Mouse (Mus musculus) A20 (cell line): ENCODE results near the gene Usp29.
"Not testable (repeated sequence)": the region's sequence is repeated elsewhere in the genome, so short reads cannot be mapped to it uniquely, and the experiment has no call there.

Experiments
- DNase-seq: peaks from one replicate; pipeline ENCODE4 v3.0.0-alpha.2; 2011; ENCODE audit warnings: low read depth, low spot score

The Usp29 gene

GRCm38 (mm10) chr7:6874448-6874847 lies 144.1 kb downstream of the Usp29 start:
- no peak for DNase-seq

- no peak for DNase-seq
Observed at GRCm38 (mm10) chr7:6878202-6878601, 147.8 kb downstream of the Usp29 start.

GRCm38 (mm10) chr7:6878849-6879248 lies 148.5 kb downstream of the Usp29 start:
- not testable (repeated sequence) for DNase-seq

- DNase-seq: no peak
Observed at GRCm38 (mm10) chr7:6879512-6880164, 149.3 kb downstream of the Usp29 start.

GRCm38 (mm10) chr7:6880918-6881317 lies 150.5 kb downstream of the Usp29 start:
- DNase-seq: not testable (repeated sequence)

GRCm38 (mm10) chr7:6881473-6882046 lies 151.2 kb downstream of the Usp29 start:
- DNase-seq: no peak

- DNase-seq: no peak
Observed at GRCm38 (mm10) chr7:6883376-6884147, 153.2 kb downstream of the Usp29 start.

- DNase-seq: no peak
Observed at GRCm38 (mm10) chr7:6885416-6885815, 155.0 kb downstream of the Usp29 start.

- DNase-seq: no peak
Observed at GRCm38 (mm10) chr7:6886896-6887295, 156.5 kb downstream of the Usp29 start.

- DNase-seq: no peak
Observed at GRCm38 (mm10) chr7:6889871-6890270, 159.5 kb downstream of the Usp29 start.

GRCm38 (mm10) chr7:6891206-6891605 lies 160.8 kb downstream of the Usp29 start:
- no peak for DNase-seq

- not testable (repeated sequence) for DNase-seq
Observed at GRCm38 (mm10) chr7:6897021-6897420, 166.6 kb downstream of the Usp29 start.

GRCm38 (mm10) chr7:6900672-6901071 lies 170.3 kb downstream of the Usp29 start:
- DNase-seq: no peak

GRCm38 (mm10) chr7:6903489-6903888 lies 173.1 kb downstream of the Usp29 start:
- no peak for DNase-seq

GRCm38 (mm10) chr7:6910527-6910926 lies 180.1 kb downstream of the Usp29 start:
- DNase-seq: no peak

GRCm38 (mm10) chr7:6911731-6912130 lies 181.4 kb downstream of the Usp29 start:
- no peak for DNase-seq

- no peak for DNase-seq
Observed at GRCm38 (mm10) chr7:6913439-6914380, 183.3 kb downstream of the Usp29 start.

GRCm38 (mm10) chr7:6917126-6917525 lies 186.7 kb downstream of the Usp29 start:
- no peak for DNase-seq

- DNase-seq: no peak
Observed at GRCm38 (mm10) chr7:6918267-6918666, 187.9 kb downstream of the Usp29 start.

- DNase-seq: no peak
Observed at GRCm38 (mm10) chr7:6919131-6919870, 188.9 kb downstream of the Usp29 start.

- DNase-seq: no peak
Observed at GRCm38 (mm10) chr7:6923515-6923914, 193.1 kb downstream of the Usp29 start.
